In genomic region chr1:62055280-62055679, GRCm38 (mm10) we compare ENCODE assay signal across 28 mouse cellular contexts.
DNase-seq lines count a peak whose midpoint lies in the region; ATAC-seq lines count a peak whose summit lies in the region.
"Had no signal": no experiment of that assay in that cellular context is flagged by ENCODE, and none has a peak within 500 bp of the region (broad histone marks: within the 10 kb centered on the region; RNA-seq: fewer than 3 reads in every experiment).

No protein-coding gene starts in this region.

- peak overlapping the region; percentile 25; the same call in 1 of the 2 replicates for H3K27ac ChIP-seq in forebrain, embryonic 13.5 days
- no peak overlapping the region for H3K27ac ChIP-seq in forebrain, embryonic 14.5 days (ENCODE audit: low read depth, low read length)
- H3K27ac ChIP-seq: forebrain, embryonic 15.5 days; gastrocnemius, adult 2 months; heart, adult 2 months; heart, embryonic 13.5 days; hindbrain, embryonic 15.5 days; kidney, embryonic 15.5 days; layer of hippocampus, adult 2 months; left cerebral cortex, adult 2 months; limb, embryonic 12.5 days; midbrain, embryonic 12.5 days; neural tube, embryonic 13.5 days had no signal

- no peaks in the 10 kb centered on the region; the same call in 1 of the 2 replicates for H3K9me3 ChIP-seq in forebrain, embryonic 13.5 days (replicated peaks)
- no peaks in the 10 kb centered on the region for H3K9me3 ChIP-seq in forebrain, embryonic 14.5 days (replicated peaks; ENCODE audit: control insufficient read depth, low read length)
- H3K9me3 ChIP-seq: forebrain, embryonic 15.5 days; heart, embryonic 13.5 days; hindbrain, embryonic 15.5 days; kidney, embryonic 15.5 days; limb, embryonic 12.5 days; midbrain, embryonic 12.5 days; neural tube, embryonic 13.5 days had no signal

- 81% methylated on average over 6 of the region's 6 CpGs for WGBS in forebrain, embryonic 13.5 days
- 69% methylated on average over 6 of the region's 6 CpGs for WGBS in forebrain, embryonic 14.5 days

- H3K4me1 ChIP-seq in forebrain, embryonic 13.5 days: peaks cover 21% of the 10 kb centered on the region
- H3K4me1 ChIP-seq in forebrain, embryonic 14.5 days (ENCODE audit: control insufficient read depth, insufficient read depth, low read length): peaks cover 7% of the 10 kb centered on the region; the same call in 1 of the 2 replicates

- peak; percentile 21 to 31 for DNase-seq in cerebellum, postnatal 10 days
- no peak for DNase-seq in cerebellum, adult 11-12 months
- no peak for DNase-seq in forebrain, embryonic 14.5 days (ENCODE audit: low spot score)
- peak; percentile 9 for DNase-seq in brain, adult 2 months (ENCODE audit: low read depth, low spot score)
- peak; percentile 30 for DNase-seq in gonadal fat pad, adult 2 months (ENCODE audit: low read depth)
- no peak for DNase-seq in kidney, postnatal 25 days
- DNase-seq: gastrocnemius, adult 2 months; gastrocnemius, postnatal 36 days; heart, adult 2 months; heart, postnatal 10 days; kidney, adult 18-20 months; kidney, postnatal 36 days; liver, postnatal 0 days; lung, postnatal 36 days; thymus, postnatal 4 days had no signal

- H3K9ac ChIP-seq in forebrain, embryonic 13.5 days: no peak overlapping the region
- no peak overlapping the region for H3K9ac ChIP-seq in forebrain, embryonic 14.5 days (ENCODE audit: low read length)
- H3K9ac ChIP-seq: forebrain, embryonic 15.5 days; heart, embryonic 13.5 days; hindbrain, embryonic 15.5 days; kidney, embryonic 15.5 days; limb, embryonic 12.5 days; liver, postnatal 0 days; midbrain, embryonic 12.5 days; neural tube, embryonic 13.5 days had no signal

- no peak for ATAC-seq in forebrain, embryonic 13.5 days
- ATAC-seq in forebrain, embryonic 14.5 days: no peak
- ATAC-seq: CD4-positive, CD25-positive, alpha-beta regulatory T cell, adult 4 months; forebrain, embryonic 15.5 days; liver, postnatal 0 days had no signal

- H3K36me3 ChIP-seq in forebrain, embryonic 13.5 days (ENCODE audit: poor library complexity, severe bottlenecking): no peaks in the 10 kb centered on the region
- H3K36me3 ChIP-seq in forebrain, embryonic 14.5 days (ENCODE audit: control insufficient read depth, insufficient read depth, low read length): no peaks in the 10 kb centered on the region
- H3K36me3 ChIP-seq: forebrain, embryonic 15.5 days; heart, embryonic 13.5 days; hindbrain, embryonic 15.5 days; kidney, embryonic 15.5 days; limb, embryonic 12.5 days; midbrain, embryonic 12.5 days; neural tube, embryonic 13.5 days had no signal

- no peak overlapping the region for H3K4me2 ChIP-seq in forebrain, embryonic 13.5 days
- no peak overlapping the region for H3K4me2 ChIP-seq in forebrain, embryonic 14.5 days (ENCODE audit: low read length)
- H3K4me2 ChIP-seq: forebrain, embryonic 15.5 days; heart, embryonic 13.5 days; hindbrain, embryonic 15.5 days; kidney, embryonic 15.5 days; limb, embryonic 12.5 days; liver, embryonic 11.5 days; midbrain, embryonic 12.5 days; neural tube, embryonic 13.5 days had no signal

- no peak overlapping the region for H3K4me3 ChIP-seq in forebrain, embryonic 13.5 days
- H3K4me3 ChIP-seq in forebrain, embryonic 14.5 days (ENCODE audit: low read depth, low read length): no peak overlapping the region
- H3K4me3 ChIP-seq: erythroblast, embryonic 14.5 days; forebrain, embryonic 15.5 days; gastrocnemius, adult 2 months; heart, adult 2 months; heart, embryonic 13.5 days; hindbrain, embryonic 15.5 days; kidney, embryonic 15.5 days; layer of hippocampus, adult 2 months; left cerebral cortex, adult 2 months; limb, embryonic 12.5 days; midbrain, embryonic 12.5 days; neural tube, embryonic 13.5 days had no signal

- no peaks in the 10 kb centered on the region for H3K27me3 ChIP-seq in forebrain, embryonic 13.5 days
- no peaks in the 10 kb centered on the region for H3K27me3 ChIP-seq in forebrain, embryonic 14.5 days (replicated peaks; ENCODE audit: control insufficient read depth, insufficient read depth, low read length)
- H3K27me3 ChIP-seq: forebrain, embryonic 15.5 days; heart, embryonic 13.5 days; hindbrain, embryonic 15.5 days; kidney, embryonic 15.5 days; limb, embryonic 12.5 days; midbrain, embryonic 12.5 days; neural tube, embryonic 13.5 days had no signal

Comparison
In these comparisons a context has a peak if more than half of its experiments do, and no peak if none do; other contexts are left out.
1. DNase-seq: peak in cerebellum, postnatal 10 days (2 of 2), brain, adult 2 months (single experiment) and gonadal fat pad, adult 2 months (single experiment); none in cerebellum, adult 11-12 months (single experiment), forebrain, embryonic 14.5 days (single experiment) and kidney, postnatal 25 days (0 of 2).